Comparison of ENCODE assay signal across 15 mouse cellular contexts in the genomic region with DNA sequence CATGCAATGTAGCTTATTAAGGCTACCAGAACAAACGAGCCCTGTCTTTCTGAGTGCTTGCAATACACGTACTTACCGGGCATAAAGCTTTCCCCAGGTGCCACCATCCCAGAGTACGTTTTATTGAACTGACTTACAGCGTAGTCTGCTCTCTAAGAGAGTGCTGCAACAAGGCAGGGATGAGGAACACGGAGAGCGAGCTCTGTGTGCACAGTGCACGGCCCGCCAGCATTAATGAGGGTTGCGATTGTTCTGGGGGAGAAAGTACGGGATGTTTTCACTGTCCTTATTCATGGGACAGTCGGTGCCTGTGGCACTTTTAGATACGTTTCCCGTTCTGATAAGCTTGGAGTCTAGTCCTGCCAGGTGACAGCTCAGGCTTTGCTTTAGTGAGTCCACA.
DNase-seq lines count a peak whose midpoint lies in the region; ATAC-seq and TF ChIP-seq lines count a peak whose summit lies in the region.
"Had no signal": no experiment of that assay in that cellular context is flagged by ENCODE, and none has a peak within 500 bp of the region (broad histone marks: within the 10 kb centered on the region; RNA-seq: fewer than 3 reads in every experiment).

No protein-coding gene starts in this region.

- no peak overlapping the region for H3K9ac ChIP-seq in forebrain, postnatal 0 days
- H3K9ac ChIP-seq in forebrain, embryonic 12.5 days: no peak overlapping the region
- no peak overlapping the region for H3K9ac ChIP-seq in hindbrain, embryonic 16.5 days (ENCODE audit: low read depth, low read length)
- no peak overlapping the region for H3K9ac ChIP-seq in hindbrain, embryonic 14.5 days
- no peak overlapping the region for H3K9ac ChIP-seq in embryonic facial prominence, embryonic 12.5 days
- H3K9ac ChIP-seq in limb, embryonic 14.5 days (ENCODE audit: low read depth, low read length, severe bottlenecking): no peak overlapping the region
- H3K9ac ChIP-seq: liver, embryonic 13.5 days had no signal

- H3K9me3 ChIP-seq in forebrain, postnatal 0 days (ENCODE audit: low read length): no peaks in the 10 kb centered on the region
- H3K9me3 ChIP-seq in forebrain, embryonic 12.5 days: no peaks in the 10 kb centered on the region
- H3K9me3 ChIP-seq in hindbrain, embryonic 16.5 days (ENCODE audit: control insufficient read depth, low read length): no peaks in the 10 kb centered on the region
- no peaks in the 10 kb centered on the region for H3K9me3 ChIP-seq in hindbrain, embryonic 14.5 days (ENCODE audit: control insufficient read depth, low read length)
- no peaks in the 10 kb centered on the region for H3K9me3 ChIP-seq in embryonic facial prominence, embryonic 12.5 days
- H3K9me3 ChIP-seq in limb, embryonic 14.5 days (ENCODE audit: control insufficient read depth, low read length): no peaks in the 10 kb centered on the region

- H3K4me3 ChIP-seq in forebrain, postnatal 0 days (ENCODE audit: low read depth, low read length): no peak overlapping the region
- no peak overlapping the region for H3K4me3 ChIP-seq in forebrain, embryonic 12.5 days (replicated peaks)
- no peak overlapping the region for H3K4me3 ChIP-seq in hindbrain, embryonic 16.5 days (ENCODE audit: low read length)
- H3K4me3 ChIP-seq in hindbrain, embryonic 14.5 days (replicated peaks; ENCODE audit: low read length): no peak overlapping the region
- no peak overlapping the region for H3K4me3 ChIP-seq in embryonic facial prominence, embryonic 12.5 days
- H3K4me3 ChIP-seq in limb, embryonic 14.5 days (replicated peaks; ENCODE audit: low read length): no peak overlapping the region
- H3K4me3 ChIP-seq: liver, embryonic 13.5 days had no signal

- H3K27me3 ChIP-seq in forebrain, postnatal 0 days (ENCODE audit: insufficient read depth, low read length): no peaks in the 10 kb centered on the region
- H3K27me3 ChIP-seq in forebrain, embryonic 12.5 days: no peaks in the 10 kb centered on the region
- H3K27me3 ChIP-seq in hindbrain, embryonic 16.5 days (replicated peaks; ENCODE audit: control insufficient read depth, insufficient read depth, low read length): no peaks in the 10 kb centered on the region
- no peaks in the 10 kb centered on the region for H3K27me3 ChIP-seq in hindbrain, embryonic 14.5 days (ENCODE audit: control insufficient read depth, insufficient read depth, low read length)
- H3K27me3 ChIP-seq in embryonic facial prominence, embryonic 12.5 days: peaks cover 29% of the 10 kb centered on the region
- H3K27me3 ChIP-seq in limb, embryonic 14.5 days (ENCODE audit: control insufficient read depth, insufficient read depth, low read length): peaks cover 21% of the 10 kb centered on the region; the same call in 1 of the 2 replicates
- H3K27me3 ChIP-seq: liver, embryonic 13.5 days; Patski had no signal

- TF ChIP-seq POLR2A in limb, embryonic 14.5 days (IDR thresholded peaks at IDR 0.05; ENCODE audit: borderline replicate concordance, extremely low read depth, insufficient read depth, insufficient read length): no peak

- no peak for ATAC-seq in forebrain, postnatal 0 days
- no peak for ATAC-seq in forebrain, embryonic 12.5 days (ENCODE audit: low FRiP score)
- ATAC-seq in hindbrain, embryonic 16.5 days: no peak
- no peak for ATAC-seq in hindbrain, embryonic 14.5 days (ENCODE audit: low FRiP score)
- ATAC-seq in embryonic facial prominence, embryonic 12.5 days (ENCODE audit: insufficient number of reproducible peaks, insufficient read depth, low FRiP score, low TSS enrichment): no peak
- ATAC-seq in limb, embryonic 14.5 days (ENCODE audit: low FRiP score, low read depth): peak; percentile 34; the same call in 1 of the 2 replicates
- ATAC-seq: Patski had no signal

- no peak for TF ChIP-seq CTCF in forebrain, postnatal 0 days (IDR thresholded peaks at IDR 0.05; ENCODE audit: low read depth)

- H3K36me3 ChIP-seq in forebrain, postnatal 0 days (ENCODE audit: insufficient read depth): no peaks in the 10 kb centered on the region
- no peaks in the 10 kb centered on the region for H3K36me3 ChIP-seq in forebrain, embryonic 12.5 days (replicated peaks)
- H3K36me3 ChIP-seq in hindbrain, embryonic 16.5 days (ENCODE audit: control insufficient read depth, insufficient read depth, low read length): no peaks in the 10 kb centered on the region
- no peaks in the 10 kb centered on the region for H3K36me3 ChIP-seq in hindbrain, embryonic 14.5 days (replicated peaks; ENCODE audit: control insufficient read depth, insufficient read depth)
- no peaks in the 10 kb centered on the region for H3K36me3 ChIP-seq in embryonic facial prominence, embryonic 12.5 days
- no peaks in the 10 kb centered on the region for H3K36me3 ChIP-seq in limb, embryonic 14.5 days (ENCODE audit: control insufficient read depth, insufficient read depth, low read length)
- H3K36me3 ChIP-seq: liver, embryonic 13.5 days had no signal

- no peak overlapping the region for H3K27ac ChIP-seq in forebrain, postnatal 0 days (ENCODE audit: low read depth, low read length)
- no peak overlapping the region for H3K27ac ChIP-seq in forebrain, embryonic 12.5 days
- no peak overlapping the region for H3K27ac ChIP-seq in hindbrain, embryonic 16.5 days (ENCODE audit: low read depth, low read length)
- no peak overlapping the region for H3K27ac ChIP-seq in hindbrain, embryonic 14.5 days
- peak overlapping the region; percentile 58 for H3K27ac ChIP-seq in embryonic facial prominence, embryonic 12.5 days
- peak overlapping the region; percentile 41 for H3K27ac ChIP-seq in limb, embryonic 14.5 days (replicated peaks; ENCODE audit: low read depth, low read length)
- H3K27ac ChIP-seq: liver, embryonic 13.5 days had no signal

- DNase-seq in forebrain, postnatal 0 days: no peak
- DNase-seq in hindbrain, embryonic 14.5 days (ENCODE audit: low spot score): no peak
- no peak for DNase-seq in limb, embryonic 14.5 days (ENCODE audit: low spot score)
- no peak for DNase-seq in urinary bladder, postnatal 36 days (ENCODE audit: low spot score in 2 of 2)
- no peak for DNase-seq in lung, postnatal 10 days
- DNase-seq: cerebellum, postnatal 25 days; kidney, adult 18-20 months; kidney, postnatal 25 days; layer of hippocampus, adult 9-11 months; liver, embryonic 13.5 days; thymus, postnatal 36 days had no signal

- H3K4me2 ChIP-seq in forebrain, postnatal 0 days (ENCODE audit: low read depth): peak overlapping the region; percentile 8; the same call in 1 of the 2 replicates
- H3K4me2 ChIP-seq in forebrain, embryonic 12.5 days: no peak overlapping the region
- peak overlapping the region; percentile 26; the same call in 1 of the 2 replicates for H3K4me2 ChIP-seq in hindbrain, embryonic 16.5 days (ENCODE audit: low read length)
- no peak overlapping the region for H3K4me2 ChIP-seq in hindbrain, embryonic 14.5 days (replicated peaks)
- H3K4me2 ChIP-seq in embryonic facial prominence, embryonic 12.5 days (replicated peaks): peak overlapping the region; percentile 8
- peak overlapping the region; percentile 29 for H3K4me2 ChIP-seq in limb, embryonic 14.5 days (replicated peaks; ENCODE audit: low read depth, low read length, severe bottlenecking)
- H3K4me2 ChIP-seq: liver, embryonic 13.5 days had no signal

- no peaks in the 10 kb centered on the region for H3K4me1 ChIP-seq in forebrain, postnatal 0 days (ENCODE audit: insufficient read depth)
- no peaks in the 10 kb centered on the region for H3K4me1 ChIP-seq in forebrain, embryonic 12.5 days
- no peaks in the 10 kb centered on the region for H3K4me1 ChIP-seq in hindbrain, embryonic 16.5 days (ENCODE audit: control insufficient read depth, insufficient read depth, low read depth, low read length)
- H3K4me1 ChIP-seq in hindbrain, embryonic 14.5 days (replicated peaks; ENCODE audit: control insufficient read depth, insufficient read depth, low read length): 0 out of 2 replicates have a peak, but pooled peaks cover 3% of the 10 kb centered on the region
- H3K4me1 ChIP-seq in embryonic facial prominence, embryonic 12.5 days: peaks cover 10% of the 10 kb centered on the region; the same call in 1 of the 2 replicates
- peaks cover 12% of the 10 kb centered on the region for H3K4me1 ChIP-seq in limb, embryonic 14.5 days (ENCODE audit: control insufficient read depth, insufficient read depth, low read length)
- H3K4me1 ChIP-seq: liver, embryonic 13.5 days had no signal

- WGBS in forebrain, postnatal 0 days: 41% methylated on average over 14 of the region's 14 CpGs
- 62% methylated on average over 14 of the region's 14 CpGs for WGBS in forebrain, embryonic 12.5 days
- WGBS in hindbrain, embryonic 16.5 days: 54% methylated on average over 14 of the region's 14 CpGs
- WGBS in hindbrain, embryonic 14.5 days: 66% methylated on average over 14 of the region's 14 CpGs
- WGBS in embryonic facial prominence, embryonic 12.5 days: 55% methylated on average over 14 of the region's 14 CpGs
- WGBS in limb, embryonic 14.5 days: 31% methylated on average over 14 of the region's 14 CpGs

Comparison
In these comparisons a context has a peak if more than half of its experiments do, and no peak if none do; other contexts are left out.
1. H3K4me2 ChIP-seq: peak in forebrain, postnatal 0 days (single experiment), hindbrain, embryonic 16.5 days (single experiment), embryonic facial prominence, embryonic 12.5 days (single experiment) and limb, embryonic 14.5 days (single experiment); none in forebrain, embryonic 12.5 days (single experiment) and hindbrain, embryonic 14.5 days (single experiment).
2. H3K27ac ChIP-seq: peak in embryonic facial prominence, embryonic 12.5 days (single experiment) and limb, embryonic 14.5 days (single experiment); none in forebrain, postnatal 0 days (single experiment), forebrain, embryonic 12.5 days (single experiment), hindbrain, embryonic 16.5 days (single experiment) and hindbrain, embryonic 14.5 days (single experiment).